Mouse (Mus musculus) liver, adult 2 months (tissue): Measurements from ENCODE around the gene Poln.

Source experiments
- CTCF ChIP-seq: fragments of 200-500 bp; IDR thresholded peaks from 2 replicates; pipeline ENCODE4 v1.5.1; 2011; ENCODE audit warnings: low read depth, low read length, control low read depth
- POLR2A ChIP-seq: fragments of 200-500 bp; IDR thresholded peaks from 2 replicates; pipeline ENCODE4 v1.6.1; 2011; ENCODE audit warnings: low read length, control low read depth; ENCODE audit not compliant: insufficient read depth; ENCODE audit errors: extremely low read depth

- TF ChIP-seq CTCF (peak; percentile 31; the same call in 1 of the 2 replicates), POLR2A (no peak)
Measured at GRCm38 (mm10) chr5:34097333-34097732, 71.9 kb downstream of the Poln start.
